Mouse (Mus musculus): ENCODE results near the gene Ttc13.

Ttc13 gene

DNA sequence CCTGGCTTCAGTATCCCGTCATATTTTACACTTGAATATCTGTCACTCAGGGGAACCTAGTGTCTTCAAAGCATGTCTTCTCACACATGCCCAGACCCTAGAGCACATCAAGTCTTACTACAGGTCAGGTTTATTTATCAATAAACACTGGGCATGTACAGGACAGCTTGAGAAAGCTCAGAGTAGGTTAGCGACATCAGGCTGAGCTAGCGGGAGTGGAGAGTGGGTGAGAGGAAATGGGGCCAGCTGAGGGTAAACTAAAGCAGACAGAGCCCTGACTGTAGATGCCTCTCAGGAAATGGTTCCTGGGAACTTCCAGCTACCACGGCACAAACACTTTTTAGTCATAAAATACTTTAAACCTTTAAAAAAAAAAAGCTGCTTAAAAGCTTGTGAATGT lies 18.3 kb downstream of the Ttc13 start:
- no peak for DNase-seq (ENCODE audit: low spot score in 2 of 2)

DNA sequence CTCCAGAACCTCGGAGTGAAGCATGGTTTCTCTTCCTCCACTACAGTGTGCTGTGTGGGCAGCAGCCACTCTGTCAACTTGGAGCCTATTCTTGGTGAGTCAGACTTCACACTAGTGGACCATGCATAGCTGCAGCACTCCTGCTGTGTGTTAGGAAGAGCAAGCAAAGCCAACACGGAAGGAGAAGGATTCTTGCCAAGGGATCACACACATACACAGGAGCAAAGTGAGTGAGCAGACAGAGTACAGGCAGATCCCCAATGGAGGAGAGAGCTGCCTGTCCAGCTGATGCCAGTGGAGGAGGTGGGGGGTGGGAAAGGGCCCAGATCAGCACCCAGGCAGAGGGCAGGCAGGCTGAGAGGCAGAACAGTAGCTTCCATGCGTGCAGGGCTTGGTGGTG lies 19.6 kb downstream of the Ttc13 start:
- DNase-seq (ENCODE audit: low spot score in 2 of 2) = peak in 1 of 2 experiments; percentile 23

DNA sequence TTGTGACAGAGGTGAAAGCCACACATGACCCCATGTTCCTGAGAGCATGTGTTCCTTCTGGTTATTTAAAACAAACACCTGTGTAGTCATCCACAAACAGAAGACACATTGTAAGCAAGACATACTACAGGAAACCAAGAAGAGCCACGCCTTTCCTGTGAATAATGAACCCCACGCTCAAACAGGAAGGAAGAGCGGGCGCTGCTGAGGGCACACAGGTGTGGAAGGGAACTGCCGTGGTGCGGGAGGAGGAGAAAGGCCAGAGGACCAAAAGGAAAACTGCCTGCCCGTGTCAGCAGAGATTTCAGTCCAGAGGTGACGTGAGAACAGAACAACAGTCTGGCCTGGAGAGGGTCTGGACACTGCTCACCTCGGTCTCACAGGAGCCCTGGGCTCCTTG lies 20.8 kb downstream of the Ttc13 start:
- DNase-seq (ENCODE audit: low spot score in 2 of 2) = no peak

DNA sequence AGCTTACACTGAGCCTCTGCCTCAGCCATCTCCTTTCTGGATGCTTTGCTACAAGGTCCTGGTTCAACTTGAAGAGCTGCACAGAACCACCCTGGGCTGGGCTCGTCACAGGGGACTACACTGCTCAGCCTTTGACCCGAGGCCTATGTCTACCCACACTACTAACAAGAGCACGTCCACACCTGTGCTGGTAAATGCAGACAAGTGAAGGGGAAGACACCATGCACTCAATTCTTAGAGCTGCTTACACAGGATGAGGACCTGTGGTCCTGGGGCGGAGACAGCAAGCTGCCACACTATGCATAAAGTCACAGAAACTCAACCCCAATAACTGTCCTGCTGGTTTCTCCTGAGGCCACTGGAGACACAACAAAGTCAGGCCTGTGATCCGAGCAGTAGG lies 21.5 kb downstream of the Ttc13 start:
- no peak for DNase-seq (ENCODE audit: low spot score in 2 of 2)

GRCm38 (mm10) chr8:124695424-124696100 lies 26.2 kb downstream of the Ttc13 start:
- DNase-seq (ENCODE audit: low spot score in 2 of 2) = no peak

GRCm38 (mm10) chr8:124691706-124692105 lies 30.1 kb downstream of the Ttc13 start:
- no peak for DNase-seq (ENCODE audit: low spot score in 2 of 2)

DNA sequence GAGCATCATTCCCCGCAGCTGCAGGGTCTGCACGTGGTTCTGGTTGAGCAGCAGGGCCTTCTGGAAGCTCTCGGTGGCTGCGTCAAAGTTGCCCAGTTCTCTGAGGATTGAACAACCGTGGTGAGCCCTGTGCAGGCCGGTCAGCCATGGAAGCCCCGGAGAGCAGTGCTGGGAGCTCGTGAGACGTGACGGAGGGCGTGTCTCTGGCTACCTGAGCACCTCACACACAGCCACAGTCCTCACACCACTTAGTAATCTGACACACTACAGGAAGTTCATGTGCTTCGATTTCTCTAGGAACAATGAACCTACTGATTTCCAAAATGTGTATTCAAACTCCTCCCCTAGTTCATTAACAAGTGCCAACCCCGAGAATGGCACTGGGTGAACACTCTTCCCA lies 32.9 kb downstream of the Ttc13 start:
- DNase-seq (ENCODE audit: low spot score in 2 of 2) = no peak

DNA sequence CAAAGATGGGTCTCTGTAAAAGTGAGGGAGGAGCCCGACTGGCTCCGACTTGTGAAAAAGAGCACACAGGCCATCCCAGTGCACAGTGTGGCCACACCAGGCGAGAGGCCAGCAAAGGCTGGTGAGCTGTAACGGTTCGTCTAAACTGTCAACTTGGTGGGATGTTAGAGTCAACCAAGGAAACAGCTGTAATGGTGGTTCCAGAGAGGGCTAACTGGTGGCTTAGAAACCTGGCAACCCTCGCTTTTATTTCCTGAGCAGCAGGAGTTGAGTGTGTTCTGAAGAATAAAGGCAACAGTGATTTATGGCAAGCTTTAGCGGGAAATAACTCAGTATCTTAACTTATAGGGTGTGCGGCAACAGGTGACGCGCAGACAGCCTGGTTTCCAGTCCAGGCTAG lies 39.6 kb downstream of the Ttc13 start:
- no peak for DNase-seq (ENCODE audit: low spot score in 2 of 2)

DNA sequence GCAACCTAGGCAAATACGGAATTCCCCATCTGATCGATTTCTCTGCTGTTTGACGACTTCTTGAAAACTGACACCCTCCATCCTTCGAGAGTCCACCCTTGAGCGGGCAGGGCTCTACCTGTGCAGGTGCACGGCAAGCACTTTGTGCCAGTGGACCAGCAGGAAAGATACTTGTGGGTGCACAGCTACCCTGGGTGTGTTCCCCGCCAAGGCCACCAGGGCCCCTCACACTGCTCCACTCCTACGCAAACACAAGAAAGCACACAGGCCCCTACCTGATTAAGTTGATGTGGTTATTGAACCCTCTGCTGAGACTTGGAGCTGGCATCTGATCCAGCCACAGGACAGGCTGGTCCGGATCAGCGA lies 40.0 kb downstream of the Ttc13 start:
- no peak for DNase-seq (ENCODE audit: low spot score in 2 of 2)

GRCm38 (mm10) chr8:124681077-124681791 lies 40.5 kb downstream of the Ttc13 start:
- no peak for DNase-seq (ENCODE audit: low spot score in 2 of 2)

- DNase-seq (ENCODE audit: low spot score in 2 of 2) = no peak
These were observed 43.5 kb downstream of the Ttc13 start for GRCm38 (mm10) chr8:124678246-124678645.

GRCm38 (mm10) chr8:124677486-124677885 lies 44.3 kb downstream of the Ttc13 start:
- peak; percentile 91 to 93 for DNase-seq (ENCODE audit: low spot score in 2 of 2)

DNA sequence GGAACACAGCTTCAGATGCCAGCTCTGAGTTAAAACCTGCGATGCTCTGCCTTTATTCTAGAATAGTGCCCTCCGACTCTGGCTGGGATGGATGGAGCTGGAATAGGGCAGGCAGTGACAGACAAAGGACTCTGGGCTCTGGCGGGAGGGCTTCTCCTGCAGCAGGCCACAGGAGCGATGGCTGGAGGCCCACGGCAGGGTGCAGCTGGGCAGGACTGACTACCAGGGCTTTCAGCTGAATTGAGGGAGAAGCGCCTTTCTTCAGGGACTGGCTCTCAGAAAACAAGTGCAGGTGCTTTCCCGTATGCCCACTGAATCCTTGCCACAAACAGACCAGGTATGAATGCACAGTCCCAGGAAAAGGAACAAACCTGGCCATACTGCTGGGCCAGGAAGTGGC lies 44.7 kb downstream of the Ttc13 start:
- DNase-seq (ENCODE audit: low spot score in 2 of 2) = no peak

DNA sequence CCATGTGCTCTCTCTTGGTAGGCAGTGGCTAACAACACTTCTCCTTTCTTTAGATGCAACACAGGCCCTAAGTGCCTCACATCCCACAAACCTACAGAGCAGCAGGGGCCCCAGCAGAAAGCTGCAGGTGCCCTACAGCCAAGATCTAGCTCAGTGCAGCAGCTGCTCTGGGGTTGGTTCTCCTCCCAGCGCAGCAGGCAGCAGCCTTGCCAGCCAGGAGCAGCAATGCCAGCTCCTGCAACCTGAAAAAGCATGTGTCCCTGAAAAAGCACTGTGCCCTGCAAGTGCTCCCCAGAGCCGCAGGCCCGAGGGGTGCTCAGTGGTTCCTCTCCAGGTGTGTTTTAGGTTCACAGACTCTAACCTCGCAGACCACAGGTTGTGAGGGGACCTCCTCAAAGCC lies 45.1 kb downstream of the Ttc13 start:
- DNase-seq (ENCODE audit: low spot score in 2 of 2) = no peak

- DNase-seq (ENCODE audit: low spot score in 2 of 2) = no peak
These were observed 49.4 kb downstream of the Ttc13 start for GRCm38 (mm10) chr8:124672345-124672744.

- no peak for DNase-seq (ENCODE audit: low spot score in 2 of 2)
These were observed 53.0 kb downstream of the Ttc13 start for GRCm38 (mm10) chr8:124668798-124669197.

DNA sequence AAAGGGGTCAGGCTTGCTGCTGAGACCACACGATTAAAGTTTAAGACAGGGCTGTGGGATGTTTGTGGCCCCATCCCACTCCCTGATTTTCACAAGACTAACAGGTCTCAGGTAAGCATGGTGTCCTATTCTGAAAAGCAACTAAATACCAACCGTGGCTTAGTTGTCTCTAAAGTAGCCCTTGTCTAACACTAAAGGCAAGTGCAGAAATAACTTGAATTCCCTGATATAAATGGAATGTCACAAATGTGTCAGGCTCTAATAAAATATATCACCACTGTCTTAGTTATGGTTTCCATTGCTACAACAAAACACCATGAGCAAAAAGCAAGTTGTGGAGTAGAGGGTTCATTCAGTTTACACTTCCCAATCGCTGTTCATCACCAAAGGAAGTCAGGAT lies 57.4 kb downstream of the Ttc13 start:
- no peak for DNase-seq (ENCODE audit: low spot score in 2 of 2)

GRCm38 (mm10) chr8:124663874-124664230 lies 57.9 kb downstream of the Ttc13 start:
- no peak for DNase-seq (ENCODE audit: low spot score in 2 of 2)

DNA sequence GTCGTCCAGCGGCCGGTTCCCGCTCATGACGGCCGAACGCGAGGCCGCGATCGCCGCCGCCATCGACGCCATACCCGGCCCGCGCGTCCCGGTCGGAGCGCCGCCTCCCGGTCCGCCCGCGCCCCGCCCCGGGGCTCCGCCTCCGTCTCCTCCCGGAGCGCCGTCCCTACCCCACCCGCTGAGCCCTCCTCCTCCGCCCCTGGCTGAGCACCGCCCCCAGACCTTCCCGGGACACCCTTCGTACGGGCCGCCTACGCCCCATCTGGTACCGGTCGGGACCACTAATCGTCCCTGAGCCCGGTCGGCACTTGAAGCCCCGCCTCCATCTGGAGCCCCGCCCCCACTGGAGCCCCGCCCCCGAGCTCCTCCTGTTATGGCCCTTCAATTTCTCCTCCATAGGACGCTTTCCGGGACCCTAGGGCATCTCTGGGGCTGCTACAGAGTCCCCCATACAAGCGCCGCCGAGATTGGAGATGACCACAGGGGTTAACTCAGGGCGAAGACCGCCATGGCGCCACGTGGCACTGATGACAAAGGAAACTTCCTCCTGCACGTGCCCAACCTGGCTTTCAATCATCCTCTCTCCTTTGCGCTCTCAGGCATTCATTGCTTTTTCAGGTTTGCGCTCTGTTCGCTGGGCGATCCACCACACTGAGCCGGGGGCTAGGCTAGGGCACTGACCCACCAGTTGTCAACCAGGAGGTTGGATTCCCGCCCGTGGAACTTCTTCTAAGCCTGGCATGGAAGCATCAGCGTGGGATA lies 58.5 kb downstream of the Ttc13 start, which contains the start of gene 2310022B05Rik:
Gene 2310022B05Rik, minus strand, starts transcription at position 258 of the 762 bp plus-strand sequence.
- peak; percentile 70 to 75 for DNase-seq (ENCODE audit: low spot score in 2 of 2)

- no peak for DNase-seq (ENCODE audit: low spot score in 2 of 2)
These were observed 59.2 kb downstream of the Ttc13 start for GRCm38 (mm10) chr8:124662446-124663111.

GRCm38 (mm10) chr8:124661781-124662180 lies 60.0 kb downstream of the Ttc13 start:
- peak; percentile 69 to 72 for DNase-seq (ENCODE audit: low spot score in 2 of 2)

- DNase-seq (ENCODE audit: low spot score in 2 of 2) = no peak
These were observed 63.4 kb downstream of the Ttc13 start for GRCm38 (mm10) chr8:124658415-124658814.

Data from right cerebral cortex, adult 2 months (tissue).